Mouse (Mus musculus): ENCODE measurements at regions not wholly inside any gene's neighbourhood (a gene's known extent, or its start where the extent isn't known, plus 50 kb on each side); places are given as distances from the start of the nearest gene placed in this dataset.

DNA sequence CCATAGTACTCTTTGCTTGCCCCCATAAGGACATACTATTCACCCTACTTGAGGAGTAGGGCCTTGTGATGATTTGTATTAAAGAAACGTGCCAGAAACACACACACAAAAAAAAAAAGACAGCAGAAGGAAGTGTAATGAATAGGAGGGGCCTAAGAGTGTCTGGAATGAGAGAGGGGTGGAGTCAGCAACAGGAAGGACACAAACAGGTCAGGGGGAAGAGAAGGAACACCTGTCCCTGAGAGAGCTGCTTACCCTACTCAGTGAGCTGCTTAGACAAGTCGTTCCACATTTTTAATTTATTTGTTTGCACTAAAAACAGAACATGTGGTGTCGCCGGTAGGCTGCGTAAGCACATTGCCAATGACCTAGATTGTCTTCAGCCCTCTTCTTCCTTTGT is 642.2 kb upstream of the Cited2 start:
- no peak for DNase-seq

DNA sequence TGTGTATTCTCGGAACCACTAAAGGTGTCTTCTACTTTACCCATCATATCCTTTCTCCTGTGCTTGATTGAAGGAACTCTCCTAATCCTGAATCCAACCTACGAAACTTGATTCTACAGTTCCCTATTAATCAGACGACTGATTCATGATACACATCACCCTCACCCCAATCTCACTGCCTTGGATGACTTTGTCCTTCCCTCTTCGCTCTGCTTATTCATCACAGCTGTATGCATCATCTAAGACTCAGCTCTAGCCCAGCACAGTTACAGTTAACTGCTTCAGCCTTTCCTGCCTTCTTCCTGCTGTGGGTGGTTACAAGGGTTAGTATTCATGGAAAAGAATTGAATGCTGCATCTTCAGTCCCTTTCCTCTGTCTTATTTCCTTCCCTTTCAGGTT is 640.1 kb upstream of the Cited2 start:
- no peak for DNase-seq

DNA sequence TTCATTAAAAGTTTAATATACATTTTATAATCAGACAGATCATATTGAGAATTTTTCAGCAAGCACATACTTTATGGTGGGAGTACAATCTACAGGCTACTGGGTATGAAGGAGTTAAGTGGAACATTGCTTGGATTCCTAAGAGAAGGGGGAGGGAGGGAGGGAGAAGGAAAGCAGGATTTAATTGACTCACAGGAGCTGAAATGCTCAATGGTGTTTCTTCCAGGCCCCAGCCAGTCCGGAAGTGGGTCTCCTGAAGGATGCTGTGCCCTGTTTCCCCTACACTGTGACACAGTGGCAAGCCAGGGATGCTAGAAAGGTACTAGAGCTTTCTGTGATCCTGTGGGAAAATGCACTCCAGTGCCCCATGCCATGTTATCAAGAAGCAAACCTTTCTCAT is 621.0 kb upstream of the Cited2 start:
- no peak for DNase-seq

DNA sequence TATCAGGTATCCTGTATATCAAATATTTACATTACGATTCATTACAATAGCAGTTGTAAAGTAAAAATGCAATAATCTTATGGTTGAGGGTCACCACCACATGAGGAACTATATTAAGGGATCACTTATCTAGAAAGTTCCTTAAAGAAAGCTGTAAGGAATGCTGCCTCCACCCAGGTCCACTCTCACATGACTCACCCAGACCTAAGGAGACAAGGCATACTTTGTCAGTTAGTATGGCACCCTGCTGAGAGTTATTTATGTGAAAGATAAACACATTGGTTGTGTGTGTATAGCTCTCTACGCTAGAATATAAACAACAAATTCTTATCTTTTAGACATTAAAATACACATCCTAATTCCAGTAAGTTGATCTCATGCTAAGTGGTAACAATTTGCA is 619.6 kb upstream of the Cited2 start:
- DNase-seq = no peak

DNA sequence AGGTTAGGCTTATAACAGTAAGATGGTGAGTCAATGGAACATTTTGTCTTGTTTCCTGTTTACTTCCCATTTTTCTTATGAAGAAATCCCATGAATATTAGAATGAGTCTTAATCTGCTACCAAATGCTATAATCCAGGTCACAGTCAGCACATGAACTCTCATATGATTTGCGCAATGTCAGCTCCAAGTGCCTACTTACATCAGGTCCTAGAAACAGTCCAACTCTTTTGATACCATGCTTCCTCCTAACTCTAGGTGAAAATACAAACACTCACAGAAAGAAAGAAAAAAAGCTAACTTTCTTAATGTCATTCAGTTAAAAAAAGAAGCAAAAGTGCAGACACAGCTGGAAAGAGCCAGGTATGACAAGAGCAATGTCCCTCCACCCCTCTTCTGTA is 616.2 kb upstream of the Cited2 start:
- DNase-seq = no peak

DNA sequence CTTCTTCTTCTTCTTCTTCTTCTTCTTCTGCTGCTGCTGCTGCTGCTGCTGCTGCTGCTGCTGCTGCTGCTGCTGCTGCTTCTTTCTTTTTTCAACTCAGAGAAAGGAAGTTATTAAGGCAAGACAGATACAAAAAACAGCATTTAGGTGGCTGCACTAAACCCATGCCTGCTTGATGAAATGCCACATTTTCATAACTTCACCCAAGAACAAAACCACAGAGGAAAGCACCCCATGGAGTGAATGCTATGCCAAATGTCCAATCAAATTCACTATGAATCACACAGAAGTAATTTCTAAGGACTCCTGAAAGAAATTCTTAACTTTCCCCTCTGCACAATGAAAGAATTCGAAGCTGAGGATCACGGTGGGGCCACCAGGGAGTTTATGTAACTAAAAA is 611.9 kb upstream of the Cited2 start:
- DNase-seq = no peak

DNA sequence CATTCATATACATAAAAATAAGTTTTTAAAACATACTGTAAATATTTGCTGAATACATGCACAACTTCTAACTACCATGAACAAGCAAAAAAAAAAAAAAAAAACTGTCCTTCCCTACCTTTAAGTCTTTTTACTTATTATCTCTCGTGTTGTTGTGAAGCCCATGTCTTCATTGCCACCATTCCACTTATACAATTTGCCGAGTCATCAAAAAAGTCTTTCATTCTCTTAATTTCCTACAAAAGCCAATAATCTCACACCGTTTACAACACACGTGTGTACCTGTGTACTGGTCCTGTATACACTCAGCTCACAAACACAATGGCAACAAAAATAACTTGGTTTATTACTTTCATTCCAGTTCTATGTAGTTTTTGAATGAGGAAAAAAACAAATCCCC is 608.2 kb upstream of the Cited2 start:
- no peak for DNase-seq

DNA sequence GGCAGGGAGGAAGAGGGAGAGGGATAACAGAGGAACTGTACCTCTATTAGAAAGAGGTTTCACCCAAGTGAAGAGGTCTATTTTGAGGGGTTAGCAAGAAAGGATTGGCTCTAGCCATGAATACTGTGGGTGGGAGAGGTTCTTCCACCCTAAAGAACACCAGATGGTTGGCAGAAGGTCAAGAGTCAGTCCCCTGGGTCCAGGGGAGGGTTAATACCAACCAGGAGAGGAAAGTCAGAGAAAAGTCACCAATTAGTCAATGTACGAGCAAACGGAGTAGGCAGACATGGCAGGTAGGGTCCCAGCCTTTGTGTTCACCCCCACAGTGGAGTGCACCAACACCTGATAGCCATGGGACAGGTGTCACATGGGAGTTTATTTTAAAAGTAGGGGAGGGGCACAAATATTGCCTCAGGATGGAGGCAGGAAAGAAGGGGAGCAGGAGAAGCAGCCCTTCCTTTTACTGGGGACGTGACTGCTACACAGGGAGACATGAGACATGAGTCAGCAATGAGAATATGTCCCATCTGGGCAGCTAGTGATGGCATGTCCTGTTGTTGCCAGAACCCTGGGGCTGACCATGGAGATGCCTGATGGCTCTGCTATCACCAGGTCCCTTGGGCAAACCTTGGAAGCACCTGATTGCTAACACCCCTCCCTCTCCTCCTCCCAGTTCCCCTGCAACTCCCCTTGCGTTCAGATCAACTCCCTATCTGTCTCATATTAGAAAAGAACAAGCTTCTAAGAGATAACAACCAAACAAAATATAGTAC is 593.4 kb upstream of the Cited2 start:
- DNase-seq = no peak

DNA sequence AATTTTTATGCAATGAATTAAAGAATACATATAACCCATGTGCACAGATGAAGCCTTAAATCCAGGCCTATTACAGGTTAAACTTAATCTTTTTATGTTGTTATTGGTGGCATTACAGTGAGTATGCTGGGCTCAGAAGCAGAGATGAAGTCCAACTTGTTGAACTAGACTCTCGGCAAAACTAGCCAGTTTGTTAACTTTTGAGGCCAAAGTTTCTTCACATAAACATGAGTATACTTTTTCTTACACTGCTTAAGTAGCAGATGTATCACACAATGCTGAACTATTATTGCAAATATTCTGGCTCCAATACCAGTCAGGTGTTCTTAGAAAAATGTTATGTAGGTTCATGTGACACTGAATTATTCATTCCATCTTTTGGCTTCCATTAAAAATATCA is 592.4 kb upstream of the Cited2 start:
- DNase-seq = no peak

DNA sequence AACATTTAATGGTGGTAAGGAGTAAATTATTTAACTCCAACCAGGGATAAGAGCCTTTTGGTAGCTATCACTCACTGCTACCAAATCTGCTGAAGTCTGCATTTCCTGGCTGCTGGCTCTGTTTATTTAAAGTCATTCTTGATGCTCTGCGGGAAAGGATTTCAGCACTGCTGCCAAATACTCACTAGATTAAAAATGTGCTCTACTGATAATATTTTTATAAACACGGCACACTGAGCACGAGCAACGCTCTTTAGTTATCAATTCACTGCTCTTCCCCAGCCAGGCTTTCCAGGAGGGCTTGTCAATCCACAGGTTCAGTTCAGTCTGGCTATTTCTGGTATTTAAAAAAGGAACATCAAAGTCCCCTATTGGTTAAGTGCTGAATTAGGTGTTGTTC is 591.3 kb upstream of the Cited2 start:
- DNase-seq = no peak

DNA sequence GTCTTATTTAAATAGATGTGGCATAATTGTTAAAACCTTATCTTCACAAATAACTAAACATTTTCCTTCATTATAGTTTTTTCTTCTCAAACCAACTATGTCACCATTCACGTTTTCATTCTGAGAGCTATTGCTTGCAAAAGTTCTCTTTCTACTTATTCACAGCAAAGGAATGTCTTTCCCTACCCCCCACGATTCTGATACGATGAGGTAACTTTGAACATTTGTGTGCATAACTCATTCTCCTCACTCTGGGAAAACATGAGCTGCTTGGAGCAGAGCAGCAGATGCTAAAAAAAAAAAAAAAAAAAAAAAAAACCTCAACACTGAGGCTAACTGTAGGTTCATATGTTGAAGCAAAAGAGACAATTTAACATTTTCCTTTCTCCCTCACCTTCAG is 547.6 kb upstream of the Cited2 start:
- DNase-seq = no peak

DNA sequence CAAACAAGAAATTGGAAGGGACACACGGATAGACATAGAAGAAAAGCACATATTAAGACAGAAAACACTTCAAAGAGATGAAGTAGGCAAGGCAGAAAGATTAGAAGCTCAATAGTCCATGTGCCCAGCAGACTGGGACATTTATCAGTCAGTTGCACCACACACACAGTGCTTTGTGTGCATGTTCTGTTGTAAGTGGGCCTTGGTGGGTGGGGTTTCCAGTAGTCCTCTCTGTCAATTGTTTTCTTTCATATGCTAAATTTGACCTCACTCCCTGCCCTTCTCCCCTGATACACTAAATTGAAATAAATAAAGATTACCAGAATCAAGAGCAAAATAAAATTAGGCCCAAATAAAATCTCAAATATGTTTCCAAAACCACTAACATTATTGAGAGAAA is 546.0 kb upstream of the Cited2 start:
- no peak for DNase-seq

DNA sequence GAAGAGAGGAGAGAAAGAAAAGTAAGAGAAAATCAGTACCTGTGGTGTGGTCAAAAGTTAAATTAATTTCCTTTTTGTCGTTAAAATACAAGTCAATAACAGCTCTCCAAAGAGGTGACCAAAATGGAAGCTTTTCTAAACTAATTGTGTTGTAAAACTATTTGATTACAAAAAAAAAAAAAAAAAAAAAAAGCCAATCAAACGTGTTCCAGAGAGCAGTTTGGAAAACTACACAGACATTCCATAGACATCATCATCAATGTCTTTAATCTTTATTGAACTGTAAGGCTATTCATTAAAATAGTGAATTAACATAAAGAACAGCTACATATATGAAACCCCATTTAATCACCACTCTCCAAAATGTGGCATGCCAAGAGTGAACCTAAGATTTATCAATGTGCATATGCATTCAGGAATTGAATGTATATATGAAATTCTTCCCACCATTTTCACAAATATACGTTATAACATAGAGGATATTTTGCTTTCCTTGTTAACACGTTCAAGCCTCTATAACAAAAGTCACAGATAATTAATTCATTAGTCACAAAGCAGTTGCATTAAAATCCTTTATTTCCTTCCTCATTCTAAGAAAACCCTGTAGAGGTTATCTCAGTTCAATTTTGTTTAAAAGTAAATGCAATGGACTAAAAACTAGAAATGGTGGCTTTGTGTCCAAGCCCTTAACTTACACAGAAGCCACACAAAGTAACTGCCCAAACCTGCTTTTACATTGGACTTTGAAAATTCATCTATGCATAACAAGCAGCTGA is 545.3 kb upstream of the Cited2 start:
- DNase-seq = no peak

DNA sequence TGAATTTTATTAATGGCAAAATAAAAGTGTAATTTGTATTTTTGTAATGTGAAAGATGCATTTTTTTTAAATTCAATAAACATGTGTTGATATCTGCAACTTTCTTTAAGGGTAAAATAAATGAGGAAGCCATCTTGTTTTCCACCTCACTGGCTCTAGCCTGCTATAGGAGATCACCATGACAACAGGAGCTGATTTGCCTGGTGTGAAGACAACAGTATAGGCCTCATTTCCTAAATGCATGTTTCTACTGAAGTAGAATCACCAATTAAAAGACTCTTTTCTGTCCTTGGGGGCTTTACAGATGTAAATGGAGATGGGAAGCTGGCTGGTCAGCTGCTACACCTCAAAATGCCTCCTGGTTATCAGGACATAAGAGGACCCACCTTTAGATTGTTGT is 544.4 kb upstream of the Cited2 start:
- no peak for DNase-seq

DNA sequence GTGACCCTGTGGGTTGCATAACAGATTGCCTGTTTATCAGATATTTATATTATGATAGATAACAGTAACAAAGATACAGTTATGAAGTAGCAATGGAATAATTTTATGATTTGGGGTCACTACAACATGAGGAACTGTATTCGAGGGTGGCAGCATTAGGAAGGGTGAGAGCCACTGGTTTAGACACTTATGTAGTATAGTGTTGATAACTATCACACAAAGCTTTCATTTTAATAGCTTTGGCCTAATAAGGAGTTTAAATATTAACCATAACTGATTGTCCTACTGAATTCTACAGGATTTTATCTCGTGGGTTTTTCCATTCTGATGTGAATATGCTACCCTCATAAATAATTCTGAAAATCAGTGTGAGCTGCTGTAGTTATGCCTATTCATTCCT is 538.6 kb upstream of the Cited2 start:
- DNase-seq = no peak

DNA sequence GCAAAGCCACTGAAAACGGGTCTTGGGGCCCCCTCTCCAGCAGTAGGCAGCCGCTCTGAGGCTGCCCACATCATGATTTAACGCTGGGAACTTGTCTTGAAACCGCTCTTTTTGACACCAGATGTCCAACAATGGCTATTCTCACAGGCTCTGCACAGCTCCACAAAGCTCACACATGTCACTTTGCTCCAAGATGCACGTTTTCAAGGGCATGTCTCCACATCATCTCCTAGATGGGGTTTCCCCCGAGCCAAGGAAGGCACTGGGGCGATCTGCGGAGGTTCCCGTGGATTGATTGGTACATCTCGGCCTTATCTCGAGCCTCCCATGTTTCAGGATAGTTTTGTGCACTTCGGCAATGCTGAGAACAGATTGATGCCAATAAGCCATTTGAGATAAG is 526.8 kb upstream of the Cited2 start:
- no peak for DNase-seq

DNA sequence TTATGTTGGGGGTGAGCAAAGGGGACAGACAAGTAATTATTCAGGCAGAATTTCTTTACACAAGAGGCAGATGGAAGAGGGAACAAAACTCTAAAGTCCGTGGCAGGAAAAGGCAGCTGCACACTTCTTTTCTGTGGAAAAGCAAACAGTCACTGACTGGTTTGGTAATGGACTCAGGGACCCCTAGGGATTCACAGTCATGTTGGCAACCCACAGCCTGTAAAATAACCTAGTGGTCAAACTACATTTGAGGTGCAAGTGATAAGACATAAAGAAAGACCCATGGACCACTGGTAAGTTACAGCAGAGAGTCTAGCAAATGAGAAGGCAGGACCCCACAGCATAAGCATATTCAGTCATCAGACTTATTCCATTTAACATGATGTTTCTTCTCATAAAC is 526.4 kb upstream of the Cited2 start:
- no peak for DNase-seq

DNA sequence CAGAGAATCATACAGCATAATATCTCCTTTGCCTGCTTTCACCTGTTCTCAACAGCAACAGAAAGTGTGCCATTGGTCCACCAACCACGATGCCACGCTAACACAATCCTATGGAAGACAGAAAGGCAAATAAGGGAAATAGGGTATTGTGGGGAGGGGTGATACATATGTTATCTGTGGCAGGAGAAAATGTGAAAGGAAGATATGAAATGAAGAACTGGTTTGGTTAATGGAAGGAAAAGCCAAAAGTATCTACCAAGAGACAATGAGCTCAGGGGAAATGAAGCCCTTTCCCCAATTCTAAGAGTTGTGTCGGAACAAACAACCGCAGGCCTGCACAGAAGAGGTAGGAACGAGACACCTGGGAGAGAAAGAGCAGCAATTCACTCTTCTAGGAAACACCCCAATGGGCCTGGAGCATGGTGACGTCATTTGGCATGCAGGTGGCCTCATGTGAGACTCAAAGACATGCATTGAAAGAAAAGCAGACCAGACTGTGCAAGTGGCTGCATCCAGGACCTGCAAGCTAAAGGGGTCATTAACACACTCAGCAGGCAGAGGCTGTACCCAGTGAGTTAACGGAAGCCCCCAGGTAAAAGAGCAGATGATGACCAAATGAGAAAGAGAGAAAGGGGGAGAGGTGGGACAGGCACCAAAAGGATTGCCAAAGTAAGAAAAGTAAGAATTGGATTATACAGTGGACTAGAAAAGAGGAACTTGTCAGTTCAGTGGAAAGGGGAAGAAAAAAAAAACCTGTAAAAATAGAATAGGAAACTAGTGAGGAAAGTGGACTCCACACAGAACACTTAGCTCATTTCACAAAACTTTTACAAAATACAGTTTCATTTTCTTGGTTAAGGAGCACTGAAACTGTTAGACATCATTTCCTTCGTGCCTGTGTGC is 522.2 kb upstream of the Cited2 start:
- DNase-seq = no peak

DNA sequence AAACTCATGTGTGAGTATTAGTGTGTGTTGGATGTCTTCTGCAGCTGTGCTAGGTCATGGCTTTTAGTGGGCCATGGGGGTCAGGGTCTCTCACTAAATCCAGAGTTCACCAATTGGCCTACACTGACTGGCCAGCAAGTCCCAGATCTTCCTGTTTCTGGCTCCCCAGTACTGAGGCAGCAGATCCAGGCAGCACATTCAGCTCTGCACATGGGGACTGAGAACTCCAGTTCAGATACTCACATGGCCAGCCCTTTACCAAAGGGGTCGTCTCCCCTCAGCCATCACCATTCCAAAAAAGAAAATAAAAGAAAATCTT is 521.6 kb upstream of the Cited2 start:
- no peak for DNase-seq

DNA sequence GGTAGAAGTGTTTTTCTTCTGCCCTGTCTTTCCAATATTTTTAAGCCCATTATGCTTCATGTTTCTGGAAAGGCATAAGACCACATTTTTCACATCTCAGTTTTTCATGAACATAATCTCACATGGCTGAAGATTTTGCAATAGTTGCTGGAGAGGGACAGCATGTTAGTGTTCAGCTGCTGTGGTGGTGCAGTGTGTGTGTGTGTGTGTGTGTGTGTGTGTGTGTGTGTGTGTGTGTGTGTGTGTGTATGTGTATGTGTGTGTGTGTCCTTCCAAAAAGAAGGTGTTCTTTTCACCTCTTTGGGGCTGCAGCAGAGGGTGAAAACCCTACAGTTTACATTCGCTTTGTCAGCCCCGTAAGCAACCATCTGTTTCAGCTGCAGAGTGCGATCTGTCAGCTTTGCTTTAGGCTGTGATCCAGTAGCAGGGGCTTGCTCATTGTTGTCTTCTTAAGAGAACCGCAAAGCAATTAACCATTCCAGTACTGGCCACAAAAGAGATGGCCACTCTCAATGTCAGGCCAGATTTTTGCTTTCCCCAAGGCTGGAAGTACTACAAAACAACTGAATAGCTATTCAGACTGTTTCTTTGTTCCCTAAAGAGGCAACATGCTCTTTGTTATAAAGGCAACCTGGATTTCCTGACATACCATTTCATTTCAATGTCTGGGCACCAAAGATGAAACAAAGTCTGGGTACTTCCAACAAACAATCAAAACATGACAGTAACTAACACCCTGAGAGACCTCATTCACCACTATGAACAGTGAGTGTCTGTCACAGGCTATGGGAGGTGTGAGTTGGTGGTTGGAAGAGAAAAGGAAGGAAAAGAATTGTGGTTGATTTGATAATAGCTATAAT is 520.2 kb upstream of the Cited2 start:
- DNase-seq = no peak

DNA sequence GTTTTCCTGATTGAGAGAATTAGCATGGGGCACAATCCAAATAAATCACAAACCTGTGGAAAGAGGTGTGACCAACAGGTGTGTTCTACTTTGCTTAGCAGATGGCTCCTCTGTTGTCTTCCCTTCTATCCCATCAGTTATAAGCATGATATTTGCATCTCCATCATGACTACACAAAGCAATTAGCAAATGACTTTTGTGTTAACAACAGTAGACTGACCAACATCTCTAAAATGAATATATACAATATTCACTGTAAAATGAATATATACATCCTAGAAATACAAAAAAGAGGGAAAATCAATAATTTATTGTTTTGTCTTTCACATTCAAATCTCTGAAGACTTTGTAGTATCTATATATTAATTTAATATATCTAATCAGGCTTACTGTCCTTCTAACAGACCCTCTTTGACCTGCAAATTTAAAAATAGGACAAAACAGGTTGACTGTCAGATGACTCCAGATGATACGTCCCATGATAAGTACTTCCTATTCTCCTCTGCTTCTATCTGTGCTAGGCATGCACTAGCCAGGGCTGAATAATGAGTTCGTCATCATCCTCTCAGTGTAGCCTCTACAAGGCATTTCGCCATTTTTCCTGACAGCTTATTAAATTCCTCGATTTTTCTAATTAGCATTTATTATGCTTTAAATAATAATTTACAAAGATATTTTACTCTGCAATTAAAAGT is 519.5 kb upstream of the Cited2 start:
- DNase-seq = no peak

DNA sequence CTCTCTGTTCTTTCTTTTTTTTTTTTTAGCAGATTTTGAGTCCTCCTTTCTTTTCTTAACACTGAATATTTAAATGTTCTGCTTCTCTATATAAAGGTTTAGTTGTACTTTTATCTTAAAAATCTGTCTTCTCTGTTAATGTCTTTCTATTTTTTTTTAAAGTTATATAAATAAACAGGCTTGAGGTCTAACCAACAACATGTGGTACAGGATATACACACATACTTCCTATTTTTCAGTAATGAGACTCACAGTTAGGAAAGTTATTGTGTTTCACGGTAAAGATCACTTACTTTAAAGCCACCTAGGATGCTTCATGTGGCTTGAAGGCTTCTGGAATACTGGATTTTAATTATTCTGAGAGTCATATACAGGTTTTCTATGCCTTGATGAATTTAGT is 518.9 kb upstream of the Cited2 start:
- no peak for DNase-seq

Measured in heart, postnatal 4 days (tissue).